Mouse (Mus musculus): ENCODE results near the gene Fam49a. TPM values are rescaled to one million over a fixed set of nuclear protein-coding genes. Genes with fewer than 3 reads are reported as not detected.

Gene Fam49a
- total RNA-seq, 1 experiment: 10.1 TPM

- in situ Hi-C loops (cut with MboI; ENCODE audit: low sequenced_read_pairs in 2 of 2, unreplicated experiment in 2 of 2): no loop called here
- H3K4me3 ChIP-seq (ENCODE audit: insufficient read depth in 1 of 2, low read depth in 1 of 2, low read length in 2 of 2, poor library complexity in 1 of 2, severe bottlenecking in 1 of 2): no peak overlapping the region
- no peaks in the 10 kb centered on the region; a peak in 1 of 4 replicates for H3K4me1 ChIP-seq (ENCODE audit: control insufficient read depth in 2 of 2, insufficient read depth in 2 of 2, low read length in 2 of 2, poor library complexity in 1 of 2)
- TF ChIP-seq CHD2 (IDR thresholded peaks at IDR 0.05; ENCODE audit: low read depth, low read length) (no peak), MAFK (IDR thresholded peaks at IDR 0.05; ENCODE audit: insufficient read depth, low read depth, low read length) (no peak), HCFC1 (IDR thresholded peaks at IDR 0.05; ENCODE audit: borderline replicate concordance, insufficient read depth, low read length) (no peak), ZNF384 (IDR thresholded peaks at IDR 0.05; ENCODE audit: low read depth, low read length) (no peak), ZC3H11A (IDR thresholded peaks at IDR 0.05; ENCODE audit: borderline replicate concordance, low read depth, low read length) (no peak)
- DNase-seq (ENCODE audit: low read depth, low spot score): no peak
- H3K9me3 ChIP-seq (ENCODE audit: control insufficient read depth, insufficient read depth, low read depth, low read length): no peaks in the 10 kb centered on the region
- no peak overlapping the region for H3K27ac ChIP-seq (ENCODE audit: insufficient read depth, low read depth, low read length, poor library complexity, severe bottlenecking)
- no peak overlapping the region for H3K9ac ChIP-seq (ENCODE audit: insufficient read depth, low read depth, low read length, poor library complexity, severe bottlenecking)
- H3K36me3 ChIP-seq (ENCODE audit: control insufficient read depth, insufficient read depth, low read length, poor library complexity, severe bottlenecking): no peaks in the 10 kb centered on the region
Measured at GRCm38 (mm10) chr12:12379056-12379455, 117.1 kb downstream of the Fam49a start.

DNA sequence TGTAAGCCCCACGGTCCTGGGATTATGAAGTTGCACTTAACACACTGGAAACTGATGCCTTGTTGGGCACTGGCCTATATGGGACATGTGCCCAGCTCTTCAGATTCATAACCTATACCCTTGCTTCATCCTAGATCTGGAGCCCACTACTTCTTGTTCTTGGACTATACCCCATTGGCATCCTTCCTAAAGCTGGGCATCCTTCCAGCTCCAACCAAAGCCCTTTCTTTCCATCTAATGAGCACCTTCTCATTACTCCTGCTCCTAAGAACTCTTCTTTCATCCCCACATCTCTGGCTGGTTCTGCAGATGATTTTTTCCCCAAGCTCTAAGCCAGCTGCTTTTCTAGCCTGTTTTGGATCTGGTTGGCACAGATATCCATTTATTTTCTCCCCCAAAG lies 127.3 kb downstream of the Fam49a start:
- TF ChIP-seq HCFC1 (IDR thresholded peaks at IDR 0.05; ENCODE audit: borderline replicate concordance, insufficient read depth, low read length) (no peak), ZC3H11A (IDR thresholded peaks at IDR 0.05; ENCODE audit: borderline replicate concordance, low read depth, low read length) (no peak), ZNF384 (IDR thresholded peaks at IDR 0.05; ENCODE audit: low read depth, low read length) (no peak), CHD2 (IDR thresholded peaks at IDR 0.05; ENCODE audit: low read depth, low read length) (no peak), MAFK (IDR thresholded peaks at IDR 0.05; ENCODE audit: insufficient read depth, low read depth, low read length) (no peak)
- no peak overlapping the region for H3K27ac ChIP-seq (ENCODE audit: insufficient read depth, low read depth, low read length, poor library complexity, severe bottlenecking)
- H3K9me3 ChIP-seq (ENCODE audit: control insufficient read depth, insufficient read depth, low read depth, low read length): no peaks in the 10 kb centered on the region
- H3K4me1 ChIP-seq (ENCODE audit: control insufficient read depth in 2 of 2, insufficient read depth in 2 of 2, low read length in 2 of 2, poor library complexity in 1 of 2): 0 out of 4 replicates have a peak, but pooled peaks cover 0 to 5% of the 10 kb centered on the region in 2 experiments
- H3K4me3 ChIP-seq (ENCODE audit: insufficient read depth in 1 of 2, low read depth in 1 of 2, low read length in 2 of 2, poor library complexity in 1 of 2, severe bottlenecking in 1 of 2): no peak overlapping the region
- no peak overlapping the region for H3K9ac ChIP-seq (ENCODE audit: insufficient read depth, low read depth, low read length, poor library complexity, severe bottlenecking)
- H3K36me3 ChIP-seq (ENCODE audit: control insufficient read depth, insufficient read depth, low read length, poor library complexity, severe bottlenecking): no peaks in the 10 kb centered on the region
- DNase-seq (ENCODE audit: low read depth, low spot score): no peak
- in situ Hi-C loops (cut with MboI; ENCODE audit: low sequenced_read_pairs in 2 of 2, unreplicated experiment in 2 of 2): no loop called here

DNA sequence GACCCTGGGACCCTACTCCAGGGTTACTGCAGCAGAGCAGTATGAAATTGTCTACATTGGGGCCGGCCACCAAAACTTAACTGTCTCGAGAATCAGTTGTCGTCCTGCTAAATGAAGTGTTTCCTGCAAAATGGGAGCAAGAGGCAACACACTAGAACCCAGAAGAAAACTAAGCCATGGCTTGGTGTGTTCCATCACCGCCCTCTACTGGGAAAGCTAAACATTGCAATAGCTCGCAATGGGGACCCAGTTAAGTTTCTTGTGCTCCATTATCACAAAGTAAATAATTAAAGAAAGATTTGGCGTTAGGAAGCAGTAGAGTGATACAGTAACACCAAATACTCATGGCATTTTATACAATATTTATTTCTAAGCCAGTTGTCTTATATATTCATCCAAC lies 134.3 kb downstream of the Fam49a start:
- Histone ChIP-seq H3K9me3 (ENCODE audit: control insufficient read depth, insufficient read depth, low read depth, low read length) (no peaks in the 10 kb centered on the region), H3K27ac (ENCODE audit: insufficient read depth, low read depth, low read length, poor library complexity, severe bottlenecking) (no peak overlapping the region), H3K9ac (ENCODE audit: insufficient read depth, low read depth, low read length, poor library complexity, severe bottlenecking) (no peak overlapping the region), H3K4me1 (ENCODE audit: control insufficient read depth in 2 of 2, insufficient read depth in 2 of 2, low read length in 2 of 2, poor library complexity in 1 of 2) (no peaks in the 10 kb centered on the region), H3K4me3 (ENCODE audit: insufficient read depth in 1 of 2, low read depth in 1 of 2, low read length in 2 of 2, poor library complexity in 1 of 2, severe bottlenecking in 1 of 2) (no peak overlapping the region), H3K36me3 (ENCODE audit: control insufficient read depth, insufficient read depth, low read length, poor library complexity, severe bottlenecking) (no peaks in the 10 kb centered on the region)
- in situ Hi-C loops (cut with MboI; ENCODE audit: low sequenced_read_pairs in 2 of 2, unreplicated experiment in 2 of 2): loop anchor here in 1 of 2 experiments (5.0 kb wide), 1 partner anchor 74 kb away; no protein-coding TSS in a partner anchor
- DNase-seq (ENCODE audit: low read depth, low spot score): peak; percentile 46
- peak; percentile 87 for TF ChIP-seq ZC3H11A (IDR thresholded peaks at IDR 0.05; ENCODE audit: borderline replicate concordance, low read depth, low read length)
- no peak for TF ChIP-seq CHD2 (IDR thresholded peaks at IDR 0.05; ENCODE audit: low read depth, low read length)
- TF ChIP-seq HCFC1 (IDR thresholded peaks at IDR 0.05; ENCODE audit: borderline replicate concordance, insufficient read depth, low read length): no peak
- no peak for TF ChIP-seq ZNF384 (IDR thresholded peaks at IDR 0.05; ENCODE audit: low read depth, low read length)
- TF ChIP-seq MAFK (IDR thresholded peaks at IDR 0.05; ENCODE audit: insufficient read depth, low read depth, low read length): no peak

DNA sequence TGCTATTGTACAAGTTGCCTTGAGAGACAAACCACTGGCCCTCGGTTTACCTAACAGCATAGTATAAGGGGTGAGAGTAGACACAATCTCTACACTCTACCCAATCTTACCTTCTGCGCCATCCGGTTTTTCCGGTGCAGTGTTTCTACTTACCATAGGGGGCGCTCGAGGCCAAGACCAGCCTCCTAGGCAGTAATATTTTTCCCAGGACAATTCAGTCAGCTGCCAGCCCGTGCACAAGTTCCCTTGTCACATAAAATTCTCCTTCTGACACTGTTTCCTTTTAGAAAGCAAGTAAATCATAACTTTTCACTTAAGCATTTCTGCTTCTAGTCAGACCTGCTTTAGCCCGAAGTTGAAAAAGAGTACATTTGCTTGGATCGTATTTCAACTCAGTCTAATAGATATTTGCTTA lies 139.1 kb downstream of the Fam49a start:
- Histone ChIP-seq H3K4me3 (ENCODE audit: insufficient read depth in 1 of 2, low read depth in 1 of 2, low read length in 2 of 2, poor library complexity in 1 of 2, severe bottlenecking in 1 of 2) (no peak overlapping the region), H3K27ac (ENCODE audit: insufficient read depth, low read depth, low read length, poor library complexity, severe bottlenecking) (no peak overlapping the region), H3K36me3 (ENCODE audit: control insufficient read depth, insufficient read depth, low read length, poor library complexity, severe bottlenecking) (no peaks in the 10 kb centered on the region), H3K4me1 (ENCODE audit: control insufficient read depth in 2 of 2, insufficient read depth in 2 of 2, low read length in 2 of 2, poor library complexity in 1 of 2) (no peaks in the 10 kb centered on the region), H3K9ac (ENCODE audit: insufficient read depth, low read depth, low read length, poor library complexity, severe bottlenecking) (no peak overlapping the region), H3K9me3 (ENCODE audit: control insufficient read depth, insufficient read depth, low read depth, low read length) (no peaks in the 10 kb centered on the region)
- peak; percentile 45; the same call in 1 of the 2 replicates for TF ChIP-seq ZC3H11A (IDR thresholded peaks at IDR 0.05; ENCODE audit: borderline replicate concordance, low read depth, low read length)
- no peak; the same call in 1 of the 2 replicates for TF ChIP-seq ZNF384 (IDR thresholded peaks at IDR 0.05; ENCODE audit: low read depth, low read length)
- no peak for TF ChIP-seq CHD2 (IDR thresholded peaks at IDR 0.05; ENCODE audit: low read depth, low read length)
- no peak for TF ChIP-seq HCFC1 (IDR thresholded peaks at IDR 0.05; ENCODE audit: borderline replicate concordance, insufficient read depth, low read length)
- no peak for TF ChIP-seq MAFK (IDR thresholded peaks at IDR 0.05; ENCODE audit: insufficient read depth, low read depth, low read length)
- in situ Hi-C loops (cut with MboI; ENCODE audit: low sequenced_read_pairs in 2 of 2, unreplicated experiment in 2 of 2): loop anchor here in 1 of 2 experiments (25.0 kb wide), 2 partner anchors 586 to 811 kb away; no protein-coding TSS in a partner anchor
- DNase-seq (ENCODE audit: low read depth, low spot score): peak; percentile 47
